Mouse (Mus musculus) CH12.LX (cell line): ENCODE results near the gene Uhrf1bp1. TPM values are rescaled to one million over a fixed set of nuclear protein-coding genes. Genes with fewer than 3 reads are reported as not detected.
A peak's percentile ranks its signal among the peaks of the same experiment; 100 is the strongest.

Source experiments
- DNase-seq: peaks from one replicate; pipeline ENCODE4 v3.0.0-alpha.2; 2013; ENCODE audit errors: extremely low read depth
- H3K27ac ChIP-seq: 2 replicates; pipeline ENCODE4 v1.5.1; 2012; ENCODE audit warnings: low read depth, mild to moderate bottlenecking, control low read depth, moderate library complexity; ENCODE audit not compliant: insufficient read depth
- H3K27me3 ChIP-seq: replicated peaks from 2 replicates; pipeline ENCODE3; 2012; ENCODE audit warnings: inconsistent platforms
- H3K36me3 ChIP-seq, 2 experiments: replicated peaks in 1 of 2; 2 replicates each; pipeline versions ENCODE3 to v1.6.1; 2012; ENCODE audit warnings: inconsistent platforms in 1 of 2, low read length in 1 of 2, mild to moderate bottlenecking in 1 of 2, mixed read lengths in 1 of 2, moderate library complexity in 1 of 2; ENCODE audit not compliant: control insufficient read depth in 1 of 2, insufficient read depth in 1 of 2
- H3K4me1 ChIP-seq, 2 experiments: 2 replicates each; pipeline ENCODE4 v1.6.1; 2012; ENCODE audit warnings: inconsistent platforms in 1 of 2, moderate library complexity in 1 of 2; ENCODE audit not compliant: insufficient read depth in 2 of 2, control insufficient read depth in 1 of 2
- H3K4me2 ChIP-seq: 2 replicates; pipeline ENCODE4 v1.6.1; 2012; ENCODE audit warnings: low read depth, mild to moderate bottlenecking, control low read depth; ENCODE audit not compliant: poor library complexity, insufficient read depth, severe bottlenecking
- H3K4me3 ChIP-seq, 3 experiments: fragments of 150-350 bp in 1 of 3; sonication (generic) in 1 of 3; replicated peaks in 1 of 3; 2 replicates each; pipeline versions ENCODE3 to v1.5.1; 2011 to 2012; ENCODE audit warnings: low read depth in 2 of 3, low read length in 2 of 3, mild to moderate bottlenecking in 2 of 3, moderate library complexity in 2 of 3, control low read depth in 1 of 3, improper control_type of control experiment in 1 of 3, inconsistent platforms in 1 of 3, mixed read lengths in 1 of 3; ENCODE audit not compliant: poor library complexity in 1 of 3
- H3K79me2 ChIP-seq: replicated peaks from 2 replicates; pipeline ENCODE4 v1.6.1; 2012; ENCODE audit warnings: mild to moderate bottlenecking, moderate library complexity; ENCODE audit not compliant: control insufficient read depth, poor library complexity, insufficient read depth, severe bottlenecking; ENCODE audit errors: extremely low read depth
- H3K9ac ChIP-seq: 2 replicates; pipeline ENCODE4 v1.6.1; 2012; ENCODE audit warnings: low read depth, mild to moderate bottlenecking, control low read depth, moderate library complexity; ENCODE audit not compliant: insufficient read depth
- H3K9me3 ChIP-seq: replicated peaks from 2 replicates; pipeline ENCODE3; 2012; ENCODE audit warnings: low read length, inconsistent platforms, mixed read lengths
- BHLHE40 ChIP-seq: IDR thresholded peaks from 2 replicates; pipeline ENCODE4 v1.6.1; 2011; ENCODE audit warnings: mild to moderate bottlenecking, low read depth, low read length, improper control_type of control experiment
- E2F4 ChIP-seq: IDR thresholded peaks from 2 replicates; pipeline ENCODE4 v1.6.1; 2011; ENCODE audit warnings: low read depth, low read length, improper control_type of control experiment; ENCODE audit not compliant: insufficient replicate concordance
- ELF1 ChIP-seq: IDR thresholded peaks from 2 replicates; pipeline ENCODE4 v1.6.1; 2014; ENCODE audit warnings: low read depth, mild to moderate bottlenecking, inconsistent platforms, low read length, improper control_type of control experiment
- EP300 ChIP-seq: IDR thresholded peaks from 2 replicates; pipeline ENCODE4 v1.6.1; 2011; ENCODE audit warnings: low read length, improper control_type of control experiment
- ETS1 ChIP-seq: conservative IDR thresholded peaks from 2 replicates; pipeline ENCODE4 v1.6.1; 2012; ENCODE audit warnings: low read depth, mild to moderate bottlenecking, inconsistent platforms, low read length, improper control_type of control experiment, moderate library complexity
- HCFC1 ChIP-seq: IDR thresholded peaks from 2 replicates; pipeline ENCODE4 v1.6.1; 2012; ENCODE audit warnings: low read depth, mild to moderate bottlenecking, inconsistent platforms, low read length, improper control_type of control experiment
- MAFK ChIP-seq: IDR thresholded peaks from 2 replicates; pipeline ENCODE4 v1.6.1; 2011; ENCODE audit warnings: low read length, improper control_type of control experiment; ENCODE audit not compliant: insufficient replicate concordance
- MAX ChIP-seq: IDR thresholded peaks from 2 replicates; pipeline ENCODE4 v1.6.1; 2011; ENCODE audit warnings: low read length, improper control_type of control experiment
- MXI1 ChIP-seq: IDR thresholded peaks from 2 replicates; pipeline ENCODE4 v1.6.1; 2011; ENCODE audit warnings: mild to moderate bottlenecking, low read depth, low read length, improper control_type of control experiment
- MYC ChIP-seq: IDR thresholded peaks from 2 replicates; pipeline ENCODE4 v1.6.1; 2011; ENCODE audit warnings: low read depth, mild to moderate bottlenecking, improper control_type of control experiment, low read length
- PAX5 ChIP-seq: IDR thresholded peaks from 2 replicates; pipeline ENCODE4 v1.6.1; 2012; ENCODE audit warnings: low read length, inconsistent platforms, mixed read lengths
- POLR2A ChIP-seq: IDR thresholded peaks from 2 replicates; pipeline ENCODE4 v1.6.1; 2011; ENCODE audit warnings: low read depth, mild to moderate bottlenecking, improper control_type of control experiment, low read length
- POLR2AphosphoS2 ChIP-seq: IDR thresholded peaks from 2 replicates; pipeline ENCODE4 v1.6.1; 2011; ENCODE audit warnings: low read depth, low read length, improper control_type of control experiment
- SIN3A ChIP-seq: IDR thresholded peaks from 2 replicates; pipeline ENCODE4 v1.6.1; 2012; ENCODE audit warnings: low read length, improper control_type of control experiment, inconsistent platforms
- UBTF ChIP-seq: IDR thresholded peaks from 2 replicates; pipeline ENCODE4 v1.6.1; 2012; ENCODE audit warnings: low read depth, mild to moderate bottlenecking, inconsistent platforms, low read length, improper control_type of control experiment, moderate library complexity
- USF1 ChIP-seq: IDR thresholded peaks from 2 replicates; pipeline ENCODE4 v1.6.1; 2014; ENCODE audit warnings: low read depth, mild to moderate bottlenecking, inconsistent platforms, low read length, improper control_type of control experiment
- USF2 ChIP-seq: conservative IDR thresholded peaks from 2 replicates; pipeline ENCODE4 v1.6.1; 2011; ENCODE audit warnings: low read depth, low read length, improper control_type of control experiment
- ZKSCAN1 ChIP-seq: IDR thresholded peaks from 2 replicates; pipeline ENCODE4 v1.6.1; 2012; ENCODE audit warnings: low read depth, inconsistent platforms, low read length, improper control_type of control experiment, borderline replicate concordance
- dilution Hi-C: fragments of 300-500 bp; cut with MboI; formaldehyde crosslinking; loops from 2 replicates; pipeline ENCODE4 v1.14.3; 2020; ENCODE audit warnings: low sequenced_read_pairs; ENCODE audit not compliant: extremely low pct_unique_long_range_greater_than_20kb, extremely low pct_ligation_motif_present
- in situ Hi-C: fragments of 300-500 bp; cut with MboI; formaldehyde crosslinking; loops from 3 replicates; pipeline ENCODE4 v1.14.3; 2019; ENCODE audit warnings: low sequenced_read_pairs, low pct_ligation_motif_present, low pct_unique_long_range_greater_than_20kb, mixed read lengths
- polyA plus RNA-seq: library from polyadenylated mRNA; unstranded; fragments of >175 nt; gene quantifications from 2 replicates; pipeline ENCODE4 v1.2.1, GENCODE M21; 2012; ENCODE audit warnings: low read depth; ENCODE audit not compliant: insufficient read length
- total RNA-seq, 2 experiments: library from RNA; depleted of rRNA; stranded (reverse); fragments of 300-350 nt in 1 of 2; fragments of >200 nt in 1 of 2; gene quantifications; 2 replicates each; pipeline ENCODE4 v1.2.3; 2012 to 2014

Uhrf1bp1 gene
- total and polyA plus RNA-seq, 3 experiments: 6.0 to 13.6 (median 13.1) TPM

DNA sequence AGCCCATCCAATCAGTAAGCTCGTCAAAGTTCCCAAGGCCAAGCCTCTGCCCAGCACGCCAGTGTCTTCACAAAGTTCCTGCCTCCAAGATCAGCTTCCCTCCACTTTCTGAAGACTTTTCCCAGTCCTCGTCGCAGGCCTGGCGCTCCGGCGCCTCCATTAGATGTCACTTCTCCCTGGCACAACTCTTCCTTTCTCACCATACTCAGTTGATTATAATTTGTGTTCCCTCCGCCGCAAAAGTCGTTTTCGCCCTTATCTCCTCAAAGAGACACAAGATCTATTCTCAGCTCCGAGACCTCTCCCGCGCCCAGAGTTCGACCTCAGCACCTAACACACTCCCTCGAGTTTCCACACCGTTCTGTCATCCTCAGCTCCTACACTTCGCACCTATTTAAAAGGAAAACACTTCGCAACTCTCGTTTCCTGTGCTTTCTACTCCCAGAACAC lies 36.7 kb upstream of the Uhrf1bp1 start:
- dilution Hi-C loops: no loop called here
- in situ Hi-C loops: loop anchor here (5.0 kb wide), 1 partner anchor 37 kb away; no protein-coding TSS in a partner anchor
- DNase-seq: no peak
- no peaks in the 10 kb centered on the region for H3K9me3 ChIP-seq
- no peak overlapping the region for H3K27ac ChIP-seq
- peak overlapping the region; percentile 88 for H3K9ac ChIP-seq
- H3K27me3 ChIP-seq: no peaks in the 10 kb centered on the region
- H3K4me1 ChIP-seq: peaks cover 3 to 53% of the 10 kb centered on the region in 2 experiments
- H3K4me2 ChIP-seq: peak overlapping the region; percentile 83
- TF ChIP-seq MAX (0 out of 2 replicates have a peak, but pooled peaks have one; percentile 23), USF2 (no peak)
- peaks cover 0 to 14% of the 10 kb centered on the region in 2 experiments for H3K36me3 ChIP-seq
- H3K79me2 ChIP-seq: peaks cover 40% of the 10 kb centered on the region
- H3K4me3 ChIP-seq: peak overlapping the region; percentile 79 to 98 (median 85)

GRCm38 (mm10) chr17:27819971-27820567 lies 36.2 kb upstream of the Uhrf1bp1 start:
- H3K79me2 ChIP-seq: peaks cover 38% of the 10 kb centered on the region
- H3K27me3 ChIP-seq: no peaks in the 10 kb centered on the region
- peak overlapping the region; percentile 83 for H3K4me2 ChIP-seq
- TF ChIP-seq BHLHE40 (no peak), EP300 (no peak), MAFK (no peak), USF1 (no peak), SIN3A (peak; percentile 30; the same call in 1 of the 2 replicates), MAX (no peak), POLR2AphosphoS2 (no peak), ELF1 (no peak), MXI1 (peak; percentile 34; the same call in 1 of the 2 replicates), POLR2A (no peak), HCFC1 (no peak), PAX5 (no peak), UBTF (peak; percentile 44; the same call in 1 of the 2 replicates), ZKSCAN1 (no peak), MYC (no peak), ETS1 (no peak), E2F4 (no peak)
- peak overlapping the region; percentile 36; the same call in 1 of the 2 replicates for H3K27ac ChIP-seq
- DNase-seq: no peak
- H3K9ac ChIP-seq: peak overlapping the region; percentile 88
- H3K4me3 ChIP-seq: peak overlapping the region; percentile 79 to 98 (median 85)
- H3K9me3 ChIP-seq: no peaks in the 10 kb centered on the region
- dilution Hi-C loops: no loop called here
- peaks cover 0 to 12% of the 10 kb centered on the region in 2 experiments for H3K36me3 ChIP-seq
- H3K4me1 ChIP-seq: peaks cover 6 to 57% of the 10 kb centered on the region in 2 experiments
- in situ Hi-C loops: loop anchor here (5.0 kb wide), 1 partner anchor 38 kb away; no protein-coding TSS in a partner anchor
